Mouse (Mus musculus): ENCODE results near the gene C2cd4c. TPM values are rescaled to one million over a fixed set of nuclear protein-coding genes. Genes with fewer than 3 reads are reported as not detected.

The C2cd4c gene
- polyA plus RNA-seq, 1 experiment from 2014 or later = 0.07 TPM

- Histone ChIP-seq H3K9me3 (ENCODE audit: control insufficient read depth, low read length) (no peaks in the 10 kb centered on the region), H3K4me2 (ENCODE audit: low read depth, low read length) (peak within 1 kb of the TSS; percentile 94), H3K27me3 (replicated peaks; ENCODE audit: control insufficient read depth, insufficient read depth, low read length) (peaks cover 10% of the 10 kb centered on the region; the same call in 1 of the 2 replicates), H3K9ac (ENCODE audit: low read depth, low read length) (peak within 1 kb of the TSS; percentile 64), H3K4me1 (ENCODE audit: control insufficient read depth, insufficient read depth, low read length) (peaks cover 16% of the 10 kb centered on the region), H3K36me3 (ENCODE audit: control insufficient read depth, insufficient read depth, low read length) (no peaks in the 10 kb centered on the region), H3K27ac (ENCODE audit: low read length) (peak within 1 kb of the TSS; percentile 33; the same call in 1 of the 2 replicates), H3K4me3 (ENCODE audit: low read length) (peak within 1 kb of the TSS; percentile 57)
- ATAC-seq = peak; percentile 71
- under 1% methylated on average over 99 of the region's 116 CpGs for whole genome bisulfite sequencing
Observed at GRCm38 (mm10) chr10:79637128-79638110, 23.6 kb upstream of the C2cd4c start, which contains the start of gene Shc2. Shc2 (minus strand) TSS chr10:79637918.

GRCm38 (mm10) chr10:79636287-79636686 is 22.5 kb upstream of the C2cd4c start:
- ATAC-seq = no peak
- H3K4me3 ChIP-seq (ENCODE audit: low read length) = no peak overlapping the region
- H3K4me1 ChIP-seq (ENCODE audit: control insufficient read depth, insufficient read depth, low read length) = peaks cover 16% of the 10 kb centered on the region
- no peaks in the 10 kb centered on the region for H3K9me3 ChIP-seq (ENCODE audit: control insufficient read depth, low read length)
- peaks cover 10% of the 10 kb centered on the region; the same call in 1 of the 2 replicates for H3K27me3 ChIP-seq (replicated peaks; ENCODE audit: control insufficient read depth, insufficient read depth, low read length)
- H3K4me2 ChIP-seq (ENCODE audit: low read depth, low read length) = no peak overlapping the region
- WGBS = 83% methylated on average over 8 of the region's 8 CpGs
- H3K9ac ChIP-seq (ENCODE audit: low read depth, low read length) = no peak overlapping the region
- H3K36me3 ChIP-seq (ENCODE audit: control insufficient read depth, insufficient read depth, low read length) = no peaks in the 10 kb centered on the region
- H3K27ac ChIP-seq (ENCODE audit: low read length) = no peak overlapping the region

GRCm38 (mm10) chr10:79633006-79633777 is 19.4 kb upstream of the C2cd4c start:
- no peak for ATAC-seq
- Histone ChIP-seq H3K4me2 (ENCODE audit: low read depth, low read length) (no peak overlapping the region), H3K36me3 (ENCODE audit: control insufficient read depth, insufficient read depth, low read length) (no peaks in the 10 kb centered on the region), H3K27me3 (replicated peaks; ENCODE audit: control insufficient read depth, insufficient read depth, low read length) (peaks cover 2% of the 10 kb centered on the region; the same call in 1 of the 2 replicates), H3K9ac (ENCODE audit: low read depth, low read length) (no peak overlapping the region), H3K4me1 (ENCODE audit: control insufficient read depth, insufficient read depth, low read length) (peaks cover 2% of the 10 kb centered on the region), H3K4me3 (ENCODE audit: low read length) (no peak overlapping the region), H3K27ac (ENCODE audit: low read length) (no peak overlapping the region), H3K9me3 (ENCODE audit: control insufficient read depth, low read length) (no peaks in the 10 kb centered on the region)
- 81% methylated on average over 17 of the region's 17 CpGs for whole genome bisulfite sequencing

- Histone ChIP-seq H3K4me2 (ENCODE audit: low read depth, low read length) (no peak overlapping the region), H3K4me3 (ENCODE audit: low read length) (no peak overlapping the region), H3K27me3 (replicated peaks; ENCODE audit: control insufficient read depth, insufficient read depth, low read length) (no peaks in the 10 kb centered on the region), H3K4me1 (ENCODE audit: control insufficient read depth, insufficient read depth, low read length) (no peaks in the 10 kb centered on the region), H3K27ac (ENCODE audit: low read length) (no peak overlapping the region), H3K36me3 (ENCODE audit: control insufficient read depth, insufficient read depth, low read length) (no peaks in the 10 kb centered on the region), H3K9me3 (ENCODE audit: control insufficient read depth, low read length) (no peaks in the 10 kb centered on the region), H3K9ac (ENCODE audit: low read depth, low read length) (no peak overlapping the region)
- no peak for ATAC-seq
- 78% methylated on average over 4 of the region's 4 CpGs for whole genome bisulfite sequencing
Observed at GRCm38 (mm10) chr10:79631432-79631831, 17.6 kb upstream of the C2cd4c start.

- Histone ChIP-seq H3K36me3 (ENCODE audit: control insufficient read depth, insufficient read depth, low read length) (no peaks in the 10 kb centered on the region), H3K9ac (ENCODE audit: low read depth, low read length) (no peak overlapping the region), H3K4me3 (ENCODE audit: low read length) (no peak overlapping the region), H3K27ac (ENCODE audit: low read length) (no peak overlapping the region), H3K4me1 (ENCODE audit: control insufficient read depth, insufficient read depth, low read length) (no peaks in the 10 kb centered on the region), H3K27me3 (replicated peaks; ENCODE audit: control insufficient read depth, insufficient read depth, low read length) (no peaks in the 10 kb centered on the region), H3K9me3 (ENCODE audit: control insufficient read depth, low read length) (no peaks in the 10 kb centered on the region), H3K4me2 (ENCODE audit: low read depth, low read length) (no peak overlapping the region)
- ATAC-seq = no peak
- WGBS = 86% methylated on average over 5 of the region's 5 CpGs
Observed at GRCm38 (mm10) chr10:79628377-79628776, 14.6 kb upstream of the C2cd4c start.

GRCm38 (mm10) chr10:79626156-79626555 is 12.3 kb upstream of the C2cd4c start:
- H3K9me3 ChIP-seq (ENCODE audit: control insufficient read depth, low read length) = no peaks in the 10 kb centered on the region
- no peak overlapping the region for H3K4me3 ChIP-seq (ENCODE audit: low read length)
- no peak overlapping the region for H3K4me2 ChIP-seq (ENCODE audit: low read depth, low read length)
- ATAC-seq = no peak
- no peaks in the 10 kb centered on the region for H3K27me3 ChIP-seq (replicated peaks; ENCODE audit: control insufficient read depth, insufficient read depth, low read length)
- H3K36me3 ChIP-seq (ENCODE audit: control insufficient read depth, insufficient read depth, low read length) = no peaks in the 10 kb centered on the region
- no peak overlapping the region for H3K27ac ChIP-seq (ENCODE audit: low read length)
- H3K4me1 ChIP-seq (ENCODE audit: control insufficient read depth, insufficient read depth, low read length) = no peaks in the 10 kb centered on the region
- WGBS = 80% methylated on average over 10 of the region's 10 CpGs
- no peak overlapping the region for H3K9ac ChIP-seq (ENCODE audit: low read depth, low read length)

- Histone ChIP-seq H3K4me2 (ENCODE audit: low read depth, low read length) (no peak overlapping the region), H3K9ac (ENCODE audit: low read depth, low read length) (no peak overlapping the region), H3K27ac (ENCODE audit: low read length) (no peak overlapping the region), H3K4me1 (ENCODE audit: control insufficient read depth, insufficient read depth, low read length) (no peaks in the 10 kb centered on the region), H3K9me3 (ENCODE audit: control insufficient read depth, low read length) (no peaks in the 10 kb centered on the region), H3K27me3 (replicated peaks; ENCODE audit: control insufficient read depth, insufficient read depth, low read length) (no peaks in the 10 kb centered on the region), H3K4me3 (ENCODE audit: low read length) (no peak overlapping the region), H3K36me3 (ENCODE audit: control insufficient read depth, insufficient read depth, low read length) (no peaks in the 10 kb centered on the region)
- WGBS = 73% methylated on average over 9 of the region's 9 CpGs
- no peak for ATAC-seq
Observed at GRCm38 (mm10) chr10:79625398-79625797, 11.6 kb upstream of the C2cd4c start.

- H3K9ac ChIP-seq (ENCODE audit: low read depth, low read length) = no peak overlapping the region
- no peak overlapping the region for H3K4me2 ChIP-seq (ENCODE audit: low read depth, low read length)
- no peak overlapping the region for H3K4me3 ChIP-seq (ENCODE audit: low read length)
- H3K4me1 ChIP-seq (ENCODE audit: control insufficient read depth, insufficient read depth, low read length) = no peaks in the 10 kb centered on the region
- 0 out of 2 replicates have a peak, but pooled peaks cover 3% of the 10 kb centered on the region for H3K36me3 ChIP-seq (ENCODE audit: control insufficient read depth, insufficient read depth, low read length)
- H3K27me3 ChIP-seq (replicated peaks; ENCODE audit: control insufficient read depth, insufficient read depth, low read length) = no peaks in the 10 kb centered on the region
- H3K27ac ChIP-seq (ENCODE audit: low read length) = no peak overlapping the region
- WGBS = 73% methylated on average over 12 of the region's 12 CpGs
- ATAC-seq = no peak
- no peaks in the 10 kb centered on the region for H3K9me3 ChIP-seq (ENCODE audit: control insufficient read depth, low read length)
Observed at GRCm38 (mm10) chr10:79623950-79624349, 10.1 kb upstream of the C2cd4c start.

GRCm38 (mm10) chr10:79616376-79616775 is 2.6 kb upstream of the C2cd4c start:
- Histone ChIP-seq H3K4me2 (ENCODE audit: low read depth, low read length) (no peak overlapping the region), H3K9ac (ENCODE audit: low read depth, low read length) (no peak overlapping the region), H3K27ac (ENCODE audit: low read length) (peak overlapping the region; percentile 23; the same call in 1 of the 2 replicates), H3K27me3 (replicated peaks; ENCODE audit: control insufficient read depth, insufficient read depth, low read length) (peaks cover 21% of the 10 kb centered on the region), H3K36me3 (ENCODE audit: control insufficient read depth, insufficient read depth, low read length) (0 out of 2 replicates have a peak, but pooled peaks cover 3% of the 10 kb centered on the region), H3K4me3 (ENCODE audit: low read length) (no peak overlapping the region), H3K4me1 (ENCODE audit: control insufficient read depth, insufficient read depth, low read length) (peaks cover 12% of the 10 kb centered on the region), H3K9me3 (ENCODE audit: control insufficient read depth, low read length) (no peaks in the 10 kb centered on the region)
- WGBS = 87% methylated on average over 5 of the region's 5 CpGs
- ATAC-seq = no peak

Data from intestine, embryonic 16.5 days (tissue).